Mouse (Mus musculus) splenic B cell, adult 2 months (primary cell): ENCODE measurements at regions not wholly inside any gene's neighbourhood (a gene's known extent, or its start where the extent isn't known, plus 50 kb on each side); places are given as distances from the start of the nearest gene placed in this dataset.

Experiments used
- DNase-seq: peaks from one replicate; pipeline ENCODE4 v3.0.0-alpha.2; 2011; ENCODE audit warnings: low read depth, low spot score
- H3K27me3 ChIP-seq: 2 replicates; pipeline ENCODE4 v1.6.1; 2012; ENCODE audit warnings: mild to moderate bottlenecking, low read length, moderate library complexity, mixed read lengths; ENCODE audit not compliant: control insufficient read depth, poor library complexity, insufficient read depth, severe bottlenecking
- H3K36me3 ChIP-seq: 2 replicates; pipeline ENCODE4 v1.6.1; 2012; ENCODE audit warnings: mild to moderate bottlenecking, low read length, moderate library complexity, mixed read lengths; ENCODE audit not compliant: control insufficient read depth, poor library complexity, insufficient read depth, severe bottlenecking

GRCm38 (mm10) chr16:65916831-65917230 lies 101.8 kb downstream of the Vgll3 start:
- Histone ChIP-seq H3K27me3 (no peaks in the 10 kb centered on the region), H3K36me3 (no peaks in the 10 kb centered on the region)
- no peak for DNase-seq

DNA sequence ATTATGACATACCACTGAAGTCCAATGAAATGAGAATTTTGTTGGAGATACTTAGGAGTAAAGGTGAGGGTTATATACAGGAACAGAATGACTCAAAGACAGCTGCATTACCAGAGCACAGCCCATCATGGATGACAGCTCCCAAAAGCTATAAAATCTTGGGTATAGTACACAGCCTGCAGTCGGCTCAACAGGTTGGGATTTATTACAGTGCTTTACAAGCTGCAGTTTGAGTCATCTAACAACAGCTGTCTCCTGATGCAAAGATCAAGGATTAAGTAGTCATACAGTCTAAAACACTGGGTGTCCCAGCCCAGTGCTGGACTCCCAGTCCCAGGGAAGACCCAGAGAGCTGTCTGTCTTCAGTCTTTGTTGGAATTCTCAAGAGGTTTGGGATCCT lies 110.9 kb downstream of the Vgll3 start:
- no peaks in the 10 kb centered on the region for H3K27me3 ChIP-seq
- no peaks in the 10 kb centered on the region for H3K36me3 ChIP-seq
- DNase-seq: no peak

- Histone ChIP-seq H3K27me3 (no peaks in the 10 kb centered on the region), H3K36me3 (no peaks in the 10 kb centered on the region)
- DNase-seq: no peak
Observed at GRCm38 (mm10) chr16:65963829-65964228, 148.8 kb downstream of the Vgll3 start.

GRCm38 (mm10) chr16:65964260-65964659 lies 149.2 kb downstream of the Vgll3 start:
- no peaks in the 10 kb centered on the region for H3K36me3 ChIP-seq
- no peaks in the 10 kb centered on the region for H3K27me3 ChIP-seq
- no peak for DNase-seq

DNA sequence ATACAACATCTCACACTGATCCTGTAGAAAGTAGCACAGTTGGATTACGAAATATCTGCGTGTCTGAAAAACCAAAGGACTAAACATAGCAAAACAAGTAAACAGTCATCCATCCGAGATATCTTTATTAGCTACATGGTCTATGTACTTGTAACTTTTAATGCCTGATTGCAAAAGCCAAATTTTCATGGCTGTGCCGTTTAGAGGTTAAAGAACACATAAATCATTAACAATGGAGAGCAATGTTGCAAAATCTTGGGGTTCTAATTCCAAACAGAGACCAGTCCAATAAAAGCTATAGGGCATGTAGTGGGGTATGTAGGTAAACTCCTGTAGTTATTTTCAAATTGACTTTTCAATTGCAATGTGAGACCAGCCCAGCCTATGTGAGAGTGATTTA lies 162.0 kb downstream of the Vgll3 start:
- no peaks in the 10 kb centered on the region for H3K36me3 ChIP-seq

GRCm38 (mm10) chr16:65987186-65987585 lies 172.1 kb downstream of the Vgll3 start:
- no peak for DNase-seq
- H3K36me3 ChIP-seq: no peaks in the 10 kb centered on the region
- H3K27me3 ChIP-seq: no peaks in the 10 kb centered on the region

More for the DNA sequence above, 162.0 kb downstream of the Vgll3 start:
- H3K27me3 ChIP-seq: no peaks in the 10 kb centered on the region
- DNase-seq: no peak

DNA sequence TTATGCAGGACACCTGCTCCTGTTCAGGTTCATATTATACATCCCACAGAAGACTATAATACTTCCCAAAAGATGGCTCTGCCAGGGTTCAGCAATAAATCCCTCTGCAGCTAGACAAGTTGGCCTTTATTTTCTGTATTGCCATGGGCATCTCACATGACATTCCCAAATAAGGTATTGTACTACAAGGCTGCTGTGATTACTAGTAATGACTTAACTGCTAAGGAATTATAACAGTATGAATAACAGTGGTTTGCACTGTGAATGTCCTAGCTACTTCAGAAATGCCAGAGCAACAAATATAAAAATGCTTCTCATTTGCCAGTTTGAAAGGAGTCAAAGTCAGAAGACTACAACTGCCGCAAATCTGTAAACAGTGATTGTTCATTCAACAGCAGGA lies 184.3 kb downstream of the Vgll3 start:
- no peak for DNase-seq
- no peaks in the 10 kb centered on the region for H3K27me3 ChIP-seq
- no peaks in the 10 kb centered on the region for H3K36me3 ChIP-seq

GRCm38 (mm10) chr16:66000728-66001273 lies 185.7 kb downstream of the Vgll3 start:
- H3K27me3 ChIP-seq: no peaks in the 10 kb centered on the region
- H3K36me3 ChIP-seq: no peaks in the 10 kb centered on the region
- DNase-seq: no peak

GRCm38 (mm10) chr16:66004689-66005088 lies 189.6 kb downstream of the Vgll3 start:
- Histone ChIP-seq H3K36me3 (no peaks in the 10 kb centered on the region), H3K27me3 (no peaks in the 10 kb centered on the region)
- no peak for DNase-seq

- peak; percentile 6 for DNase-seq
- no peaks in the 10 kb centered on the region for H3K27me3 ChIP-seq
- H3K36me3 ChIP-seq: no peaks in the 10 kb centered on the region
Observed at GRCm38 (mm10) chr16:66005954-66006580, 191.0 kb downstream of the Vgll3 start.

- Histone ChIP-seq H3K36me3 (no peaks in the 10 kb centered on the region), H3K27me3 (no peaks in the 10 kb centered on the region)
- no peak for DNase-seq
Observed at GRCm38 (mm10) chr16:66013608-66014007, 198.6 kb downstream of the Vgll3 start.

DNA sequence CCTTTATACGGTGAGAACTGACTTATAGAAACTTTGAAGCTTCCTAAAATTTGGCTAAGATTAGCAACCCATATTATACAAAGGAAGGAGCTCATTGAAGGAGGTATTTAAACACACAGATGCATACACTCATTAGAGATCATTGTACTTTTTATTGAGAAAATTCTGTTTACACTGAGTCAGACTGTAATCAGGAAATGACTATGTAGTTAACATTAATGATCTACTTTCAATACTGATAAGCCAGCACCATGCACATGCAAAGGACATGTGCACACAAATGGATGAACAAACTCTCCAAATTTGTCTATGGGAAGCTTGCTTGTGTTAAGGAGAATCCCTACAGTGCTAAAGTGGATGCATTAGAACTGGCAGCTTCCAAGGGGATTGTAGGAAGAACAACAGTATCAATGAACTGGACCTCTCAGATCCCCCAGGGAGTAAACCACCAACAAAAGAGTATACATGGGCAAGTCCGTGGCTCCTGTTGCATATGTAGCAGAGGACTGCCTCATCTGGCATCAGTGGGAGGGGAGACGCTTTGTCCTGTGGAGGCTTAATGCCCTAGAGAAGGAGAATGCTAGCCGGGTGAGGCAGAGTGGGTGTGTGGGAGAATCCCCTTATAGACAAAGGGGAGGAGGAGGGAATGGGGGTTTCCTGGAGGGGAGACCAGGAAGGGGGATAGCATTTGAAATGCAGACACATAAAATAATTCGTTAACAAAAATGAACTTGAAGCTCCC lies 200.0 kb downstream of the Vgll3 start:
- Histone ChIP-seq H3K36me3 (no peaks in the 10 kb centered on the region), H3K27me3 (no peaks in the 10 kb centered on the region)
- no peak for DNase-seq

- no peaks in the 10 kb centered on the region for H3K27me3 ChIP-seq
- no peaks in the 10 kb centered on the region for H3K36me3 ChIP-seq
- DNase-seq: no peak
Observed at GRCm38 (mm10) chr16:66017040-66017439, 202.0 kb downstream of the Vgll3 start.

DNA sequence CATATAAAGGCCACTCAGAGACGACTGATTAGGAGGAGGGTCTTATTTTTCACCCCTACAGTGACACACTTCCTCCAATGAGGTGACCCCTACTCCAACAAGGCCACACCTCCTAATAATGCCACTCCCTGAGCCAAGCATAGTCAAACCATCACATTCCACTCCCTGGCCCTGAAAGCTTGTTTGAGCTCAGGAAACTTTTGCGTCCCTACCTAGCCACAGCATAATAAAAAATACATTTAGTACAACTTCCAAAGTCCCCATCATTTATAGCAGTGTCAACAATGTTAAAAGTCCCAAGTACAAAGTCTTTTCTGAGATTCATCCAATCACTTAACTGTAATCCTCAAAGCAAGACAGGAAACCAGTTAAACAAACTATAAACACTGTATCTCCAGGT lies 208.3 kb downstream of the Vgll3 start:
- Histone ChIP-seq H3K36me3 (no peaks in the 10 kb centered on the region), H3K27me3 (no peaks in the 10 kb centered on the region)
- no peak for DNase-seq
